27 mouse cellular contexts compared by ENCODE assay signal in the genomic region with DNA sequence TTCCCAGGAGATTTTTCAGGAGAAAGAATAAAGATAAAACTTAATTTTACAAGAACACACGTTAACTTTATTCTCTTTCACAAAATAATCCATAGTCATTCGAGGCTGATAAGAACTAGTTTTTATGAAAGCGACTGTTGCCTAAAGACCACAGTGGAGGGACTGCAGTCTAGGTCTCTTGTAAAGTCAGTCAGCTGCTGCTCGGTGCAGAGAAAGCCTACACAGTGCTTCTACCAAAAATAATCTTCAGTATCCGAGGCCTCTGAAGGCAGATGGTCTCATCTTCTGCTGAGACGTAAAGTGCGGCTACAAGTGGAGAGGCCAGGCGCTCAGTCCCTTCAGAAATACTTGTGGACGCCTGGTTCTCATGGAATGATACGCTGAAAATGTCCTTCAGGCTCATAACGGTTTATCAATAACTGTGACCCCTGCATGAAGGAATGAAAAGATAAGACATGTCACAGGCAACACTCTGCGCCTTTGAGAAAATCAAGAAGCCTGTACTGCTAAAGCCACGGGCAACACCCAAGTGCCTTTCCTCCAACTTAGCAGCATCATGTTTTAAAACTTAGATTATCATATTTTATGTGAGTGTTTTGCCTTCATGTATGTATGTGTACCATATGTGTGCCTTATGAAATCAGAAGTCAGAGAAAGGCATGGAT. TPM values are rescaled to one million over a fixed set of nuclear protein-coding genes. Genes with fewer than 3 reads are reported as not detected.
DNase-seq lines count a peak whose midpoint lies in the region; ATAC-seq lines count a peak whose summit lies in the region.
"Had no signal": no experiment of that assay in that cellular context is flagged by ENCODE, and none has a peak within 500 bp of the region (broad histone marks: within the 10 kb centered on the region; RNA-seq: fewer than 3 reads in every experiment).

No protein-coding gene starts in this region.

- no peak overlapping the region for H3K4me3 ChIP-seq in liver, embryonic 12.5 days
- no peak overlapping the region; the same call in 1 of the 2 replicates for H3K4me3 ChIP-seq in liver, embryonic 15.5 days (replicated peaks)
- H3K4me3 ChIP-seq in forebrain, embryonic 10.5 days = no peak overlapping the region
- H3K4me3 ChIP-seq: forebrain, embryonic 12.5 days; layer of hippocampus, adult 2 months; limb, embryonic 13.5 days; midbrain, embryonic 10.5 days; midbrain, embryonic 15.5 days; neural tube, embryonic 15.5 days had no signal

- peak overlapping the region; percentile 27 for H3K4me2 ChIP-seq in liver, embryonic 12.5 days
- peak overlapping the region; percentile 44 for H3K4me2 ChIP-seq in liver, embryonic 15.5 days
- H3K4me2 ChIP-seq: forebrain, embryonic 12.5 days; heart, embryonic 11.5 days; limb, embryonic 13.5 days; midbrain, embryonic 15.5 days; neural tube, embryonic 15.5 days had no signal

- H3K27me3 ChIP-seq in liver, embryonic 12.5 days (replicated peaks) = no peaks in the 10 kb centered on the region
- no peaks in the 10 kb centered on the region for H3K27me3 ChIP-seq in liver, embryonic 15.5 days
- H3K27me3 ChIP-seq in forebrain, embryonic 10.5 days (ENCODE audit: poor library complexity, severe bottlenecking) = no peaks in the 10 kb centered on the region
- H3K27me3 ChIP-seq: forebrain, embryonic 12.5 days; limb, embryonic 13.5 days; midbrain, embryonic 15.5 days; neural tube, embryonic 15.5 days had no signal

- 49% methylated on average over 13 of the region's 13 CpGs for WGBS in liver, embryonic 12.5 days (ENCODE audit: insufficient replicate concordance)
- 32% methylated on average over 13 of the region's 13 CpGs for WGBS in liver, embryonic 15.5 days (ENCODE audit: insufficient replicate concordance)
- WGBS in forebrain, embryonic 10.5 days = 95% methylated on average over 13 of the region's 13 CpGs

- peak; percentile 48 for DNase-seq in heart, adult 11 months
- DNase-seq in heart, postnatal 25 days (ENCODE audit: low spot score) = no peak
- no peak for DNase-seq in liver
- no peak for DNase-seq in adrenal gland, postnatal 36 days
- DNase-seq in forebrain, embryonic 10.5 days (ENCODE audit: extremely low spot score, low spot score) = no peak
- DNase-seq: adrenal gland, postnatal 25 days; cerebellum, adult 8-10 months; cerebellum, postnatal 25 days; gastrocnemius, postnatal 36 days; heart, postnatal 14 days; kidney, adult 18-20 months; kidney, postnatal 36 days; lung, adult 2 months; lung, postnatal 10 days; retina, postnatal 1 day; right cerebral cortex, postnatal 14 days had no signal

- intact Hi-C loops in heart, postnatal 25 days (cut with DNase I) = no loop called here

- H3K9me3 ChIP-seq in liver, embryonic 12.5 days (replicated peaks) = no peaks in the 10 kb centered on the region
- H3K9me3 ChIP-seq in liver, embryonic 15.5 days (replicated peaks) = no peaks in the 10 kb centered on the region
- H3K9me3 ChIP-seq in forebrain, embryonic 10.5 days = no peaks in the 10 kb centered on the region
- H3K9me3 ChIP-seq: forebrain, embryonic 12.5 days; limb, embryonic 13.5 days; midbrain, embryonic 10.5 days; midbrain, embryonic 15.5 days; neural tube, embryonic 15.5 days had no signal

- peak; percentile 74 for ATAC-seq in liver, embryonic 12.5 days
- ATAC-seq in liver, embryonic 15.5 days (ENCODE audit: insufficient read depth) = peak; percentile 71
- ATAC-seq: hindbrain, embryonic 16.5 days; midbrain, embryonic 15.5 days had no signal

- H3K9ac ChIP-seq in liver, embryonic 12.5 days = no peak overlapping the region
- no peak overlapping the region for H3K9ac ChIP-seq in liver, embryonic 15.5 days
- H3K9ac ChIP-seq: forebrain, embryonic 12.5 days; limb, embryonic 13.5 days; midbrain, embryonic 15.5 days; neural tube, embryonic 15.5 days had no signal

- H3K36me3 ChIP-seq in liver, embryonic 12.5 days = peaks cover 10% of the 10 kb centered on the region; the same call in 1 of the 2 replicates
- no peaks in the 10 kb centered on the region for H3K36me3 ChIP-seq in liver, embryonic 15.5 days (replicated peaks)
- peaks cover 14% of the 10 kb centered on the region for H3K36me3 ChIP-seq in forebrain, embryonic 10.5 days (replicated peaks)
- H3K36me3 ChIP-seq: forebrain, embryonic 12.5 days; midbrain, embryonic 15.5 days; neural tube, embryonic 15.5 days had no signal

- peak overlapping the region; percentile 68 for H3K27ac ChIP-seq in liver, embryonic 12.5 days
- peak overlapping the region; percentile 64 for H3K27ac ChIP-seq in liver, embryonic 15.5 days (replicated peaks)
- H3K27ac ChIP-seq in forebrain, embryonic 10.5 days = no peak overlapping the region
- H3K27ac ChIP-seq: forebrain, embryonic 12.5 days; layer of hippocampus, adult 2 months; limb, embryonic 13.5 days; macrophage; midbrain, embryonic 10.5 days; midbrain, embryonic 15.5 days; neural tube, embryonic 15.5 days had no signal

- H3K4me1 ChIP-seq in liver, embryonic 12.5 days = peaks cover 7% of the 10 kb centered on the region
- peaks cover 8% of the 10 kb centered on the region for H3K4me1 ChIP-seq in liver, embryonic 15.5 days (replicated peaks)
- no peaks in the 10 kb centered on the region for H3K4me1 ChIP-seq in forebrain, embryonic 10.5 days
- H3K4me1 ChIP-seq: forebrain, embryonic 12.5 days; limb, embryonic 13.5 days; midbrain, embryonic 10.5 days; midbrain, embryonic 15.5 days; neural tube, embryonic 15.5 days had no signal

RNA-seq across cellular contexts. Expression of gene Msmo1, which starts 7.1 kb away (rescaled TPM):
- total RNA-seq in heart, postnatal 25 days (2021) = 1 to 10 TPM; 6.1 to 8.9 TPM
- 122 and 135 TPM in 2 replicates for polyA plus RNA-seq in liver, embryonic 12.5 days (2016; fragmentation: Nextera tagmentation; extraction: Ambion mirVana)
- polyA plus RNA-seq in liver, embryonic 15.5 days (2015; fragmentation: Nextera tagmentation; extraction: Ambion mirVana) = 107 and 121 TPM in 2 replicates
- total RNA-seq in adrenal gland, postnatal 36 days (2021) = 100 to 1,000 TPM; 255 to 286 TPM
- 208 and 215 TPM in 2 replicates for polyA plus RNA-seq in forebrain, embryonic 10.5 days (2016; fragmentation: Nextera tagmentation; extraction: Ambion mirVana)

RNA-seq across cellular contexts. Expression of gene Cpe, which starts 47.8 kb away (rescaled TPM):
- 100 to 1,000 TPM; 261 to 293 TPM for total RNA-seq in heart, postnatal 25 days (2021)
- 6.3 and 6.7 TPM in 2 replicates for polyA plus RNA-seq in liver, embryonic 12.5 days (2016; fragmentation: Nextera tagmentation; extraction: Ambion mirVana)
- 3.4 and 3.9 TPM in 2 replicates for polyA plus RNA-seq in liver, embryonic 15.5 days (2015; fragmentation: Nextera tagmentation; extraction: Ambion mirVana)
- total RNA-seq in adrenal gland, postnatal 36 days (2021) = 100 to 1,000 TPM; 731 to 943 TPM
- polyA plus RNA-seq in forebrain, embryonic 10.5 days (2016; fragmentation: Nextera tagmentation; extraction: Ambion mirVana) = 98.7 and 107 TPM in 2 replicates

Comparison
In these comparisons a context has a peak if more than half of its experiments do, and no peak if none do; other contexts are left out.
1. RNA of gene Cpe, which starts 47.8 kb away (polyA plus RNA-seq): 98.7 to 107 TPM in forebrain, embryonic 10.5 days; 6.3 to 6.7 TPM in liver, embryonic 12.5 days and 3.4 to 3.9 TPM in liver, embryonic 15.5 days; every median in the first group is over 10 times any median in the second.